Mouse (Mus musculus) megakaryocyte, embryonic 14.5 days (primary cell): ENCODE results near the gene Zfp740.

Experiments
- FLI1 ChIP-seq: IDR thresholded peaks from 2 replicates; pipeline ENCODE4 v1.6.1; 2012; ENCODE audit warnings: low read length, inconsistent platforms, mixed read lengths
- GATA1 ChIP-seq: IDR thresholded peaks from 3 replicates; pipeline ENCODE4 v1.6.1; 2012; ENCODE audit warnings: mixed read lengths, low read length, inconsistent platforms, borderline replicate concordance

- TF ChIP-seq GATA1: no peak
- no peak for TF ChIP-seq FLI1
These were observed 1.8 kb downstream of the Zfp740 start, which contains the start of gene Csad for GRCm38 (mm10) chr15:102204674-102205505.
